Mouse (Mus musculus) left cerebral cortex, postnatal 14 days (tissue): ENCODE data around the gene Fam3a. TPM values are rescaled to one million over a fixed set of nuclear protein-coding genes. Genes with fewer than 3 reads are reported as not detected.
"Not testable (repeated sequence)": the region's sequence is repeated elsewhere in the genome, so short reads cannot be mapped to it uniquely, and the experiment has no call there.

Experiments
- DNase-seq, 2 experiments: peaks; one replicate each; pipeline ENCODE4 v3.0.0; 2021 to 2022; ENCODE audit warnings: low spot score in 2 of 2, mixed read lengths in 1 of 2
- intact Hi-C: fragments of 180-260 bp; cut with DNase I; formaldehyde crosslinking; loops from one replicate; pipeline ENCODE4 v1.15.1; 2025
- long read RNA-seq, 2 experiments: library from polyadenylated mRNA; stranded (forward); transcript quantifications; one replicate each; pipeline ENCODE4 v2.0.0; 2021
- total RNA-seq, 2 experiments: library from RNA; stranded (reverse); gene quantifications; 2 replicates each; pipeline ENCODE4 v1.2.3; 2021

Fam3a gene
- total RNA-seq, result 10 to 100 TPM; 20.0 to 27.0 TPM
- long read RNA-seq, experiment 1, transcript Fam3a-206 (9 exons, 1,899 nt), result major isoform, 16 of 21 reads
- long read RNA-seq, experiment 1, partial matches to known transcripts, result 2 of 21 reads
- long read RNA-seq, experiment 1, other reads (novel, unspliced or antisense), result 2 of 21 reads
- long read RNA-seq, experiment 2, transcript Fam3a-206 (9 exons, 1,899 nt), result major isoform, 11 of 18 reads
- long read RNA-seq, experiment 2, partial matches to known transcripts, result 0 of 18 reads
- long read RNA-seq, experiment 2, other reads (novel, unspliced or antisense), result 7 of 18 reads

DNA sequence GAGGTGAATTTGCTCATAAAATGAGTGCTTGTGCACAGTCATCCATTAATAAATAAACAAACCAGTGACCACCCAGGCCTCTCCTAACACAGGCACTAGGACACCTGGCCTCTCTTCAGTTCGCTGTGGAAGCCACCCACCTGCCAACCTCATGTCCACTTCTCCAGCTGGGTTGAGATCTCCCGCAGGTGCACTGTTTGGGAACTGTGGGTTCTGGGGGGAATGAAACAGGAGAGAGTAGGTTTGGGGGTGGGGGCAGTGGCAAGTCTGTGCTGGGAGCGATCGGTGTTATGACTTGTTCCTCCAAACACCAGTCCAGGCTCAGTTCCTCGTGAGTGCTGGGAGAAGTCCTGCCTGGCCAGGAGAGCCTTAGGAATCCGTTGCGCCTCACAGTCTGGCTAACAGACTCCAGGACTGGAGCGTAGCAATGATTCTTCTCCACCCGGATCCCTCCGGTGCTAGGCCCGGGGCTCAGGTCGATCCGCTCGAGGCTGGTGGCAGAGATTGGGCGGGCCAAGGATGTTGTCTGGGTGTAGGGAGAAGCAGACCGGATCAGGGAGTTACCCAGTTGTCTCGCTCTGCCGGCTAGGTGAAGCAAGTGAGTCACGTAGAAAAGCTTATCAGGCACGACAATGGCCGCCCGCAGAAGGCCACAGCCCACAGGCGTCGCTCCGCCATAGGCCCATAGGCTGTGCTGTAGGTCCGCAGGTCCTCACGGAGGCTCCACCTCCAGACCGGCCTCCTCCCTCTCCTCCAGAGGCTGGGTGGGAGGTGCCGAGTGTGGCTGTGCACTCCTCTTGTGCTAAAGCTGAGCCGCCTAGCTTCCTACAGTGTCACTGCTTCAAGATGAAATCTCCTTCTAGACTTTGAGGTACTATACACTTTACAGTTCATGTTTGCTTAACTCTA lies at the start of gene Fam3a, which contains the start of gene Ikbkg:
Fam3a (minus strand) TSS at position 738 of the 909 bp plus-strand sequence.
Ikbkg (plus strand) TSS at position 756 of the 909 bp plus-strand sequence.
- intact Hi-C loops, result no loop called here
- peak; percentile 80 to 83 for DNase-seq

GRCm38 (mm10) chrX:74429290-74429821 lies 36.3 kb upstream of the Fam3a start:
- intact Hi-C loops, result no loop called here
- peak; percentile 60 to 68 for DNase-seq

DNA sequence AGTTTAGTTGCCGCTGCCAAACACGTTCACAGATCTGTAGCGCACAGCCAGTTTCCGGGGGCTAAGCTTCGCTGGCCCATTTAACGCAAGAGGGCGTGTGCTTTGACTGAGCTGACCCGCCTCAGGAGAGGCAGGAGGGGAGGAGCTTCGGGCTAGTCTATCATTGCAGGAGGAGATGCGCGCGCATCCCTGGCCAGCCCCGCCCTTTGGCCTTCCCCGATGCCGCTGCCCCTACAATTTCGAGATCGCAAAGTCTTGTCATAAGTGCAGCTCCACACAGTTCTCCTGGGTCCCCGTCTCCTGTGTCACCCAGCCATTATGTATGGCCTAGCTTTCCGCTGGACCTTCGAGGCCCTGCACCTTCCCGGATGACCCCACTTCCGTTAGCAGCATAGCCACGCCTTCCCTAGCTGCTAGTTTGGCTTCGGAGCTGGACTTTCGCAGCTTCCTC lies 35.8 kb upstream of the Fam3a start, which contains the start of gene G6pdx:
G6pdx (minus strand) TSS at position 369 of the 451 bp plus-strand sequence.
- peak; percentile 81 to 82 for DNase-seq

GRCm38 (mm10) chrX:74428146-74428825 lies 35.2 kb upstream of the Fam3a start:
- intact Hi-C loops, result no loop called here

More for the DNA sequence above, 35.8 kb upstream of the Fam3a start, which contains the start of gene G6pdx:
- intact Hi-C loops, result no loop called here

DNA sequence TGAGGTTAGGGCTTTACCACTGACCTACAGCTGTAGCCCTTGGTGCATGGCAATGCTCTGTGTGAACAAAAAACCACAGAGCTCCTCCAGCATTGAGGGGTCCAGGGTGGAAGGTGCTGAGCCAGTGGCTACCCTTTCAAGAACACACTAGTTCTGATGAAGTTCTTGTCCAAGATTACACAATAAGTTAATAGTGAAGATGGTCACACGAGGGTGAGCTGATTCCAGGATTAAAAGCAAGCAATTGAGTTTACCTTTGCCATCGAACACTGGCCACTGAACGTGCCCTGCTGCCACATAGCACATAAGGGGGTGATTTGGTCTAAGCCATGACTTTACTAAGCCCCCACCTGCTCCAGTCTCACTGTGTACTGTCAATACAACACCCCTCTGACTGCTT lies 34.0 kb upstream of the Fam3a start:
- DNase-seq, result no peak
- intact Hi-C loops, result no loop called here

More at GRCm38 (mm10) chrX:74428146-74428825, 35.2 kb upstream of the Fam3a start:
- DNase-seq, result peak in 1 of 2 experiments; percentile 14

DNA sequence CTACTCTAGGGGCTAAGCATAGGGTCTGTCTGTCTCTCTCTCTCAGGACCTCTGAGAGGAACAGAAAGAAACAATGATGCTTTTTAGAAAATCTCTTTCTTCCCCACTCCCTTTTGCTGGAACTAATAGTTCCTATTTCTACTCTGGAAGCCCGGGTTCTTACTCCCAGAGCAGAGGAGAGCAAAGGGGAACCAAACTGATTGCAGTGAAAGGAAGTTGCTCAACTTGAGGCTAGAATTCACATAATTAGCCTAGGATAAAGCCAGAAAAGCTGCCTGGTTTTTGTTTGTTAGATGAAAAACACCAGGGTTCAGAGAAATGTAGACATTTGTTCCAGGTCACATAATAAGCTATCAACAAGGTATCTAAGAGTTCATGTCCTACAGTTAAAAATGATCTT lies 33.2 kb upstream of the Fam3a start:
- DNase-seq, result no peak
- intact Hi-C loops, result no loop called here

GRCm38 (mm10) chrX:74425195-74425594 lies 32.1 kb upstream of the Fam3a start:
- peak in 1 of 2 experiments; percentile 3 for DNase-seq
- intact Hi-C loops, result no loop called here

DNA sequence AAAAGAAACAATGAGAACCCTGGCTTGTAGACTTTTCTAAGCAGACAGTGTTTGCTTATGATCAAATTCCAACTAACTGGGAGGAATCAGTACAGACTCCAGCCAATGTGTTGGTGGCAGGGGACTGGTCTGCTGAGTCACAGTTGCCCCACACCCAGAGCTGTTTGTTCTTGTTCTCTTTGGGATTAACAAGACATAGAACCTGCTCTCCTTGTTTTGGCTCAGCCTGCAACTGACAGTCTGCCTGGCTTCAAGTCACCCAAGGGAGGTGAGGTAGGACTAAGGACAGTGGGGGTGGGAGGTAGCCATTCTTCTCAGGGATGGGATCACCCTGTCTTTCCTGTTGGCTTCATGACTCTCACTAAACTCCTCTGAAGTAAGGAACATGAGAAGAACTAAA lies 31.4 kb upstream of the Fam3a start:
- intact Hi-C loops, result no loop called here
- no peak for DNase-seq

GRCm38 (mm10) chrX:74413377-74413776 lies 20.3 kb upstream of the Fam3a start:
- intact Hi-C loops, result loop anchor here (1.0 to 5.0 kb wide), 2 partner anchors 165 to 446 kb away; partner anchors contain the start of gene Hcfc1
- DNase-seq, result peak; percentile 78 to 80

GRCm38 (mm10) chrX:74408340-74408739 lies 15.3 kb upstream of the Fam3a start:
- no peak for DNase-seq
- intact Hi-C loops, result no loop called here

DNA sequence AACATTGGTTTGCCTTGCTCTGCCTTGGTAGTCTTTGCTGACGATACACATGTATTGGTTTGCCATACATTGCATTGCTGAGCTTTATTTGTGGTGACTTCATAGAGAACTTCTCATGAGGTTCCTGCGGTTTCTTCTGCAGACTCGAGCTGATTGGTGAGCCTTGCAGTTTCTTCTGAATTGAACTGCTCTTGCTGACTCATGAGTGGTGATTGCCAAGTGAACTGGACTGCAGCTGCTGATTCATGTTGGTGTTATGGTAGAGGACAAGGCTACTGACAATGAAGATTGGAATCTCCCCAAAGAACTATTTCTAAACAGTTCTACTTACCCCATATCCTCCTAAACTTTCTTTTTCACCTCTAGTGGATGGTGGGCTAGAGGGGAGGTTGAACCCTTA lies 7.1 kb upstream of the Fam3a start:
- no peak for DNase-seq
- intact Hi-C loops, result no loop called here

GRCm38 (mm10) chrX:74388153-74388552 lies 4.9 kb downstream of the Fam3a start:
- no peak for DNase-seq
- intact Hi-C loops, result no loop called here

DNA sequence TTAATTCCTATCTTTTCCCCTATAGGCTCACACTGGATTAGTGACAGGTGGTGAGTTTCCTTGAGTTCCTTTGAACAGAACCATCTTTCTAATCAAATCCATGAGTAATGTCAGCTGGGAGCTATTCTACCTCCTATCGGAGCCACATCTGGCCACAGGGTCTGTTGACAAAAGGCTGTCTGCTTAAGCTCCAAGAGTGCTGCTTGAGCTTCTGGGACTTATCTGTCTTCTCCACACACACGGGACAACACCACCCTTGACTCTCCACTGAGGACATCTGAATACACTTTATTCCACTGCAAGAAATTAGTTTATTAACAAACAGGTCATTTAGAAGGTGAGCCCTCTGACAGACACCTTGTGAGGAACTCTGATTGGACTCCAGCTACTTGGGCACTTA lies 8.6 kb downstream of the Fam3a start:
- intact Hi-C loops, result no loop called here
- no peak for DNase-seq

GRCm38 (mm10) chrX:74372888-74373549 lies 20.1 kb downstream of the Fam3a start, which contains the start of the genes Ubl4a and Slc10a3:
Gene Ubl4a, minus strand, starts transcription at chrX:74373218.
Gene Slc10a3, minus strand, starts transcription at chrX:74373349.
- intact Hi-C loops, result no loop called here
- DNase-seq, result peak; percentile 78 to 79

DNA sequence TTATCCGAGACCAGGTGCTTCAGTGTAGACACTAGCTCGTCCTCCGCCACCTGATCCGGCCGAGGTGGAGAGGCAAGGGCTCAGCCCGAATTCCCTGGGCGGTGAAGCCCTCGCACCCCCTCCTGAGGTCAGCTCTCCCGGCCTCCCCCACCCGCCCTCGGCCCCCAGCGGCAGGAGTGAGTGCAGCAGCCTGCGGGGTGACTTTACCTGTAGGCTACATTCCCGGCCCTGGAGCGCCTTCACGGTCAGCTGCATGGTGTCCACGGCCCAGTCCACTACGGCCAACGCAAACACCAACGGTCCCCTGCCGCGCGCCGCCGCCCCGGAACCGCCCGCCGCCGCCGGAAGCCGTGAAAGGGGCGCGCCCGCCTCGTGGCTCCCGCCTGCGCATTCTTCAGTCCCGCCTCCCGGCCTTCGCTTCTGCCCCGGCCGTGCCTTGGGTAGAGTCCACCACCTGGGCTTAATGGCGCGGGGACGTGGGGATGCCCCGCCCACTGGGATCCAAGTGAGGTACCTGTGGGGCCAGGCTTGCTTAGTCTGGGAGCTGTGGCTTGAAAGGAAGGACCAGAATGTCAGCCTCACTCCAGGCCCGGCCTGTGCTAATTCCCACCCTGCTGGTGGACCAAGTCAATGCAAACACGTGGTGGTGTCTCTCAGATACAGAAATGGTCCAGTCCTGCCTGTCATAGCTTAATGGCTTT lies 24.7 kb downstream of the Fam3a start:
- intact Hi-C loops, result no loop called here
- DNase-seq, result peak; percentile 15 to 54

DNA sequence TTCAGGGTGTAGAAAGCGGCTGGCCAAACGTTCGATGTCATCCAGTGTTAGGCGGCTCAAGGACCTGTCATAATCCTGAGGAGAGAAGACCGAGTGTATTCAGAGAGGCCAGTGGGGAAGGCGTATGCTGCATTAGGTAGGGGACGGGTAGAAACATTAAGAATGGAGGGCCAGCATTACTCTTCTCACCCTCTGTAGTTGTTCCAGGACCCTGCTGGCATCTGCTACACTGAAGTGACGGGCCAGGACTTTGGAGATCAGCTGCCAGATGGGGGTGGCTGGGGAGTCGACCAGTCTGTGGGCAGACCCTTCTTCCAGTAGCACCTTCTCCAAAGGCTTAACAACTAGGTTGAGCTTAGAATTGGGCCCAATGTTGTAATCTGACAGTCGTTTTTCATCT lies 25.6 kb downstream of the Fam3a start:
- intact Hi-C loops, result no loop called here
- DNase-seq, result no peak

- intact Hi-C loops, result no loop called here
- no peak for DNase-seq
Measured at GRCm38 (mm10) chrX:74359171-74359570, 33.9 kb downstream of the Fam3a start.

DNA sequence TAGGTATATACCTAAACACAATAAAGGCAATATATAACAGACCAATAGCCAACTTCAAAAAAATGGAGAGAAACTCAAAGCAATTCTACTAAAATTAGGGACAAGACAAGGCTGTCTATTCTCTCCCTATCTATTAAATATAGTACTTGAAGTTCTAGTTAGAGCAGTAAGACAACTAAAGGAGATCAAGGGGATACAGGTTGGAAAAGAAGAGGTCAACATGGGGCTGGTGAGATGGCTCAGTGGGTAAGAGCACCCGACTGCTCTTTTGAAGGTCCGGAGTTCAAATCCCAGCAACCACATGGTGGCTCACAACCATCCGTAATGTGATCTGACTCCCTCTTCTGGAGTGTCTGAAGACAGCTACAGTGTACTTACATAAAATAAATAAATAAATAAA lies 36.0 kb downstream of the Fam3a start:
- DNase-seq, intact Hi-C loops: not testable (repeated sequence)
